Mouse (Mus musculus): ENCODE measurements around the gene Lsm7.
A peak's percentile ranks its signal among the peaks of the same experiment; 100 is the strongest.

The Lsm7 gene

DNA sequence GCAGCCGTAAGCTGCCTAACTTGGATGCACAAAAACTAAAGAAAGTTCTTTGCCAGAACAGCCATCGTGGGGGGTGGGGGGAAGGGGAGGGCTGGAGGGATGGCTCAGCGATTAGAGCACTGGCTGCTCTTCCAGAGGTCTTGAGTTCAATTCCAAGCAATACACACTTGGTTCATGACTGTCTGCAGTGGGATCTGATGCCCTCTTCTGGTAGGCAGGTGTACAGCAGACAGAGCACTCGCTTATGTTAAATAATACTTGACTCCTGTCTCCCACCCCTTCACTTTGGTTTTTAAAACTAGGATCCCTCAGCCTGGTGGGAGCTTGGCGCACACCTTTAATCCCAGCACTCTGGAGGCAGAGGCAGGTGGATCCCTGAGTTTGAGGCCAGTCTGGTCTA lies 21.0 kb upstream of the Lsm7 start:
- DNase-seq (ENCODE audit: low read depth) = no peak

- DNase-seq (ENCODE audit: low read depth) = no peak
Observed at GRCm38 (mm10) chr10:80874035-80874434, 19.0 kb upstream of the Lsm7 start.

DNA sequence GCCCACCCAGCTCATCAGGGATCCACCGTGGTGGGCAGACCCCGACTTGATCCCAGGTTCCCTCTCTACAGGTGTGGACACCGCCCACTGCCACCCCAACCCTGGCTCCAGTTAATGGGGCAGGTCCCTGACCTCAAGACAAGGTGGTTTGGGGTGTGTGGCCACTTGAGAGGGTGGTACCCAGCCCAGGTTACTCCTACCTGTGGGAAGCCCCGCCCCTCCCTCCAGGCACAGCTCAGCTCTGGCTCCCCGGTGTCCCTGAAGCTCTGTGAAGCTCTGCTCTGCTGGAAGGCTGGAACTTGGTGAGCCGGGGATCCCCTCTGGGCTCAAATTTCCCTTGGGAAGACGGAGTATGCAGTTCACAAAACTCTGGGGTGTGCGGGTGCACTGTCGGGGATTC lies 16.6 kb upstream of the Lsm7 start, which contains the start of gene Tmprss9:
Gene Tmprss9 (plus strand): TSS at position 268 of the 400 bp plus-strand sequence.
- DNase-seq (ENCODE audit: low read depth) = no peak

DNA sequence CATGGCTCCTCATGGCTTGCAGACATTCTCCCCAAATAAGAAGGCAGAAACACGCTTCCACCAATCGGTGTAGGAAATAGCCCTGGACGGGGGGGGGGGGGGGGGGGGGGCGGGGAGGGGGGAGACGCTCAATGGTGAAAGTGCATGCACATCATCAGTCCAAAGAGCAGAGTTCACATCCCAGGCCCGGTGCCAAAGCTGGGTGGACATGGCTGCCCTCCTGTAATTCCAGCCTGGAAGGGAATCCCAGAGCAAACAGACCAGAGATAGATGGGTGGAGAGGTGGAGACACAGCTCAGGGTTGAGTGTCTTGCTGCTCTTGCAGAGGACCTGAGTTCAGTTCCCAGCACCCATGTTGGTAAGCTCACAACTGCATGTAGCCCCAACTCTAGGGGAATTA lies 16.0 kb upstream of the Lsm7 start:
- no peak for DNase-seq (ENCODE audit: low read depth)

GRCm38 (mm10) chr10:80864446-80864845 lies 9.4 kb upstream of the Lsm7 start:
- no peak for DNase-seq (ENCODE audit: low read depth)

- DNase-seq (ENCODE audit: low read depth) = no peak
Observed at GRCm38 (mm10) chr10:80862305-80862704, 7.3 kb upstream of the Lsm7 start.

DNA sequence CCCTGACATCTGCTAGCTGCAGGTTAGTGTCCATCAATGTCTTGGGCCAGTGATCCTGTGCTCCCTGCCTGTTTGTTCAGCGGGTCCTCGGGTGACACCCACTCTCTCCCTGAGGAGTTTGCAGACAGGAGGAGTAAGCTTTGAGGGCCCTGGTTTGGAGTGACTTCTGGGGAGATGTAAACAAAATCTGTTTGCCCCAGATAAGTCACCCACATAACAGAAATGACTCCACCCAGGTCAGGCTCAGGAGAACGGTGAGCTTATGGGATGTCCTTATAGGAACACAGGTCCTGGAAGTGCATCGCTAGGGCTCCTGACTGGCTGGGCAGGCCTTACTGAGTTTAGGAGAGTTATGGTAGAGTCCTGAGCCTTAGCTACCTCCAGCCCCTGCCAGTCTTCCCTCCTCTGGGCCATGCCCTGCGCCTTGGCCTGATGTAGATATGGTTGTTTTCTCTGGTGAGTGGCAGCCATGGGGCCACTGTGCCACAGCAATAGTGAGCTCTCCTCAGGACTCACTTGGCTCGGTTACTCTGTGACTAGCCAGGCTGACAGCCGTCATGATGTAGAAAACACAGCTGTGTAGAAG lies 3.4 kb upstream of the Lsm7 start:
- no peak for DNase-seq (ENCODE audit: low read depth)

- DNase-seq (ENCODE audit: low read depth) = no peak
Observed at GRCm38 (mm10) chr10:80857848-80858247, 2.8 kb upstream of the Lsm7 start.

GRCm38 (mm10) chr10:80857386-80857785 lies 2.4 kb upstream of the Lsm7 start:
- no peak for DNase-seq (ENCODE audit: low read depth)

- DNase-seq (ENCODE audit: low read depth) = no peak
Observed at GRCm38 (mm10) chr10:80856908-80857307, 1.9 kb upstream of the Lsm7 start.

DNA sequence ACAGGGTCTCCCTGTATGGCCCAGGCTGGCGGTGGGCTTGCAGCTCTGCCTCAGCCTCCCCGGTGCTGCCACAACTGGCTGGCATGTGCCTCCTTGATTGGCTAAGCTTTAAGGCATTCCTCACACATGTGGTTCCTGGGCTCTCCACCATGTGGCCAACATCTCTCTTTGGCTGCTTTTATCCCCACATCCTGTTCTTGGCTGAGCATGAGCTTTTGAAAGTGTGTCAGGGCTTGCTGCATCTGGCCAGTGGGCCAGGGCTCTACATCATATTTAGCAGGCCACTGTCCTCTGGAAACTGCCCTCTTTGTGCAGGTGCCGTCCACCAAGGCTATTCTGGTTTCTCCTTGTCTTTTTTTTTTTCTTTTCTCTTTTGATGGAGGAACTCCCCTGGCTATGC lies 1.3 kb upstream of the Lsm7 start:
- DNase-seq (ENCODE audit: low read depth) = peak; percentile 64

- no peak for DNase-seq (ENCODE audit: low read depth)
Observed at GRCm38 (mm10) chr10:80855749-80856073, 702 bp upstream of the Lsm7 start.

- DNase-seq (ENCODE audit: low read depth) = no peak
Observed at GRCm38 (mm10) chr10:80848571-80848970, 6.4 kb downstream of the Lsm7 start.

GRCm38 (mm10) chr10:80845732-80846131 lies 9.3 kb downstream of the Lsm7 start:
- no peak for DNase-seq (ENCODE audit: low read depth)

GRCm38 (mm10) chr10:80845055-80845693 lies 9.8 kb downstream of the Lsm7 start:
- DNase-seq (ENCODE audit: low read depth) = no peak

- no peak for DNase-seq (ENCODE audit: low read depth)
Observed at GRCm38 (mm10) chr10:80843931-80844547, 11.0 kb downstream of the Lsm7 start, which contains the start of gene Lingo3. Gene Lingo3 (minus strand): TSS chr10:80844039.

DNA sequence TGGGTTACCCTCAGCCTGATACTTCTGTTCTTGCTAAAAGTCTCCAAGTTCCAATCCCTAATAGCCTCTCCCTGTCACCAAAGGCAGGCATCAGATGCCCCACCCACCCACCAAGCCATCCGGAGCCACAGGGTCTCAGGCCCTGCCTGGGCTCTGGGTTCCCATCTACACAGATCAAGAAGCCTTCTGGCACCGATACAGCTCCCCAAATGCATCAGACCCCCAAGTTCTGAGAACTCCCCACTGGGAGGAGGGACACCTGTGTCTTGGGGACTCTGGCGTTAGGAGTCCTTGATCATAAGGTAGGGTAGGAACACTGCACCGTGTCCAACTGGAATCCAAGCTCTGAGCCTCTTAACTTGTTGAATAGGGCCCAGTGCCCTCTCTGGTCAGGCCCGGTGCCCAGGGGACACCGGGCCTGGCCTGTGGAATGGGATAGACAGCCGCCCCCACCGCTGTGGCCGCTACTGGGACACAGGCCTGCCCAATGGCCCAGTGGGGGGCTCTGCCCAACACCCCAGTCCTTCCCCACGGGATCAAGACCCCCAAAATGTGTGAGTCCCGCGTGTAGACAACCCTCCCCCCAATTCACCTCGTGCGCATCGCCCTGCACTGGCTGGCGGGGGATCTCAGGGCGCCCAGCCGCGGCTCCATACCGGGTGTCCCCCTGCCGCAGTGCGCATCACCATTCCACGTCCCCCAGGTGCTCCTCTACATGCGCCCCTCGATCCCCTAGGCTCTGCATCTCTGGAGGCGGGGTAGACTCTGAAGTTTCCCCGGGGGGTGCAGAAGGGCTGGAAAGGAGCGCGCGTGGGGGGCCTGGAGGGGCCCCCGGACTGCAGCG lies 11.7 kb downstream of the Lsm7 start:
- no peak for DNase-seq (ENCODE audit: low read depth)

- DNase-seq (ENCODE audit: low read depth) = no peak
Observed at GRCm38 (mm10) chr10:80842334-80842733, 12.7 kb downstream of the Lsm7 start.

- DNase-seq (ENCODE audit: low read depth) = no peak
Observed at GRCm38 (mm10) chr10:80841685-80842084, 13.3 kb downstream of the Lsm7 start.

GRCm38 (mm10) chr10:80839848-80840247 lies 15.2 kb downstream of the Lsm7 start:
- DNase-seq (ENCODE audit: low read depth) = no peak

DNA sequence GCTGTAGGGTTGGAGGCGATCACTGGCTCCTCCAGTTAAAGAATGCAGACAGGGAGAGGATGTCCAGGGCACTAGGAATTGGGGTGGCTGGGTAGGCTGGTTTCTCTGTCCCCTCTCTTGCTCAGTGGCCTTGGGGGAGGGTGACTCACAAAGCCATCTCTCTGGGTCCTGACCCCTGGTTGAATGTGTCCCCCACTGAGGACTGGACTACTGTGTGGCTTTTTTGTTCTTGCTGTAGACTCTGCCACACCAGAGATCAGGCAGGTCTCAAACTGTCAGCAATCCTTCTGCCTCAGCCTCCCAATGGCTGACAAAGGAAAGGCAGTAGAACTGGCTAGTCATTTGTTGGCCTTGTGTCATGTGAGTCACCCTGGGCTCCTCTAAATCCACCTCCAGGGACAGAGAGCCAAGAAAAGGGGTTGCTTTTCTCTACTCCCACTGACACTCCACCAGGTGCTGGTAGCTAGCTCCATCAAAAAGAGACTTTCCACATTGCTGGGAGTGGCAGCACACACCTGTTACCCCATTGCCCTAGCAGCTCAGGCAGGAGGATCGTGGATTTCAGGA lies 16.6 kb downstream of the Lsm7 start:
- DNase-seq (ENCODE audit: low read depth) = no peak

- no peak for DNase-seq (ENCODE audit: low read depth)
Observed at GRCm38 (mm10) chr10:80837827-80838226, 17.2 kb downstream of the Lsm7 start.
